Mouse (Mus musculus) hindbrain, embryonic 11.5 days (tissue): ENCODE data around the gene Dcaf8. TPM values are rescaled to one million over a fixed set of nuclear protein-coding genes. Genes with fewer than 3 reads are reported as not detected.

Source experiments
- ATAC-seq: fragments of 200-750 bp; cut with Nextera tagmentation; 2 replicates; pipeline ENCODE4 v1.8.0; 2017; ENCODE audit warnings: mild to moderate bottlenecking, moderate TSS enrichment, moderate library complexity; ENCODE audit not compliant: low FRiP score
- DNase-seq: peaks from one replicate; pipeline ENCODE4 v3.0.0-alpha.2; 2015; ENCODE audit warnings: low spot score
- H3K27ac ChIP-seq: fragments of 300-500 bp; sonication (generic); 2 replicates; pipeline ENCODE4 v1.5.1; 2014; ENCODE audit warnings: mild to moderate bottlenecking, low read depth, low read length
- H3K27me3 ChIP-seq: fragments of 300-500 bp; sonication (generic); 2 replicates; pipeline ENCODE4 v1.6.1; 2014; ENCODE audit warnings: mild to moderate bottlenecking, low read length, moderate library complexity, mixed read lengths; ENCODE audit not compliant: control insufficient read depth, insufficient read depth
- H3K36me3 ChIP-seq: fragments of 300-500 bp; sonication (generic); 2 replicates; pipeline ENCODE4 v1.6.1; 2014; ENCODE audit warnings: mild to moderate bottlenecking, low read length, moderate library complexity, mixed read lengths; ENCODE audit not compliant: control insufficient read depth, insufficient read depth
- H3K4me1 ChIP-seq: fragments of 300-500 bp; sonication (generic); replicated peaks from 2 replicates; pipeline ENCODE4 v1.6.1; 2014; ENCODE audit warnings: low read length, mixed read lengths; ENCODE audit not compliant: control insufficient read depth, insufficient read depth
- H3K4me2 ChIP-seq: fragments of 300-500 bp; sonication (generic); replicated peaks from 2 replicates; pipeline ENCODE4 v1.6.1; 2014; ENCODE audit warnings: mild to moderate bottlenecking, low read depth, low read length
- H3K4me3 ChIP-seq: fragments of 300-500 bp; sonication (generic); 2 replicates; pipeline ENCODE4 v1.5.1; 2014; ENCODE audit warnings: low read depth, low read length
- H3K9ac ChIP-seq: fragments of 300-500 bp; sonication (generic); 2 replicates; pipeline ENCODE4 v1.6.1; 2014; ENCODE audit warnings: low read depth, low read length
- H3K9me3 ChIP-seq: fragments of 300-500 bp; sonication (generic); 2 replicates; pipeline ENCODE4 v1.6.1; 2016; ENCODE audit warnings: low read length; ENCODE audit not compliant: control insufficient read depth
- WGBS: fragments of 180-500 bp; shearing (Covaris S2); extraction: QIAGEN DNeasy Blood & Tissue Kit; methylation state at CpG from one replicate; pipeline ENCODE4 v1.1.7; 2014; 5-methylcytosine and 5-hydroxymethylcytosine counted together
- polyA plus RNA-seq: library from polyadenylated mRNA; unstranded; fragments of >200 nt; fragmentation: Nextera tagmentation; extraction: Ambion mirVana; gene quantifications from 2 replicates; pipeline ENCODE4 v1.2.1, GENCODE M21; 2014

Dcaf8 gene
- polyA plus RNA-seq, 1 experiment from 2014 or later = 87.8 TPM

DNA sequence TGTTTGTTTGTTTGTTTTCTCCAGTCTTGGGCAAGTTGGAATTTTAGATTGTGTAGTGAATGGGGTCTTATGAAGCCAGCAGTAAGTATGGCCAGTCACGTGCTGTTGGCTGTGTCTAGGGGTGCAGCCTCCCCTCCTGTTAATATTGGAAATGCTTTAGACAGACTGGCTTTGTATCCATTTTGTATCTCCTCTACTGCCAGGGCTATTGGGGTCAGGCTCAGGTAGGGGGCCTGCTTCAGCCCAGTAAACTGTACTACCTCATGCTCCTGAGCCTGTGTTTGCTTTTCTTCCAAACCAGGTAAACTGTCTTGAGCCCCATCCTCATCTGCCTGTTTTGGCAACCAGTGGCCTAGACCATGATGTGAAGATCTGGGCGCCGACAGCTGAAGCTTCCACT is 44.3 kb downstream of the Dcaf8 start:
- no peak for DNase-seq
- H3K27me3 ChIP-seq = no peaks in the 10 kb centered on the region
- H3K9me3 ChIP-seq = no peaks in the 10 kb centered on the region
- no peaks in the 10 kb centered on the region for H3K4me1 ChIP-seq
- H3K4me3 ChIP-seq = no peak overlapping the region
- no peak overlapping the region for H3K9ac ChIP-seq
- ATAC-seq = no peak
- peaks cover 7% of the 10 kb centered on the region for H3K36me3 ChIP-seq
- WGBS = 95% methylated on average over 3 of the region's 3 CpGs
- H3K27ac ChIP-seq = no peak overlapping the region
- H3K4me2 ChIP-seq = no peak overlapping the region

DNA sequence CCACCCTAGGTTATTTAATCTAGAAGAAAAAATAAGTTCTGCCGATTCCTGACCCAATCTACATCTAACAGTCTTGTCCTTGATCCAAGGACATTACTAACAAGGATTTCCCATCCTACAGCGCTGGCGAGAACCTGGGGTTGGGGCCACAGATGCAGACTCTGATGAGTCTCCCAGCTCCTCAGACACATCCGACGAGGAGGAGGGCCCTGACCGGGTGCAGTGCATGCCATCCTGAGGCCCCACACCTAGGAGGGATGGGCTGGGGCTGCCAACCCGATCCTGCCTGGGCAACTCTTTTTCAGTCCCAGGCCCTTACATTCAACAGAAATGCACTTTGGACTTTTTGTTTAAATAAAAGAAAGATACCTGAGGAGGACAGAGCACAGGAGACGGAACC is 46.6 kb downstream of the Dcaf8 start:
- WGBS = 79% methylated on average over 8 of the region's 8 CpGs
- no peaks in the 10 kb centered on the region for H3K27me3 ChIP-seq
- H3K36me3 ChIP-seq = peaks cover 16% of the 10 kb centered on the region
- ATAC-seq (no peak), DNase-seq (no peak)
- H3K4me2 ChIP-seq = no peak overlapping the region
- H3K9me3 ChIP-seq = no peaks in the 10 kb centered on the region
- H3K4me3 ChIP-seq = no peak overlapping the region
- no peaks in the 10 kb centered on the region; the same call in 1 of the 2 replicates for H3K4me1 ChIP-seq
- H3K9ac ChIP-seq = no peak overlapping the region
- no peak overlapping the region for H3K27ac ChIP-seq

DNA sequence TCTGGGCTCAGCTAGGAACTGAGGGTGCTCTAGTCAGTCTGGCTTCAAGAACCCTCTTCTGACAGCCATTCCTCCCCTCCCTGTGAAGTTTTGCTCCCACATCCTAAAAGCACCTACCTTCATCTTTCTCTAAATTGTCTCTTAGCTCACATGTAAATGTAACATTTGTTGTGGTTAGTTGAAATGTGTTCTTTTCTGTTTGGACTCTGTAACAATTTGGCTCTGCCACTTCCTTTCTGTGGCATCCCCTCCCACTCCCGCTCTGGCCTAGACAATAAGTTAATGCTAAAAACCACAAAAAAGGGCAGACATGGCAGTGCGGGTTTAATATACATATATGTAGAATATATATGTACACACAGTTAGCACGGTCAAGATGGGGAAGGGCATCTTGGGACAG is 49.3 kb downstream of the Dcaf8 start:
- H3K9me3 ChIP-seq = no peaks in the 10 kb centered on the region
- no peak overlapping the region for H3K9ac ChIP-seq
- ATAC-seq (no peak), DNase-seq (no peak)
- no peak overlapping the region for H3K27ac ChIP-seq
- peaks cover 16% of the 10 kb centered on the region for H3K36me3 ChIP-seq
- peaks cover 13% of the 10 kb centered on the region for H3K4me1 ChIP-seq
- no peak overlapping the region for H3K4me2 ChIP-seq
- H3K27me3 ChIP-seq = no peaks in the 10 kb centered on the region
- no peak overlapping the region for H3K4me3 ChIP-seq
- 92% methylated on average over 3 of the region's 3 CpGs for WGBS

DNA sequence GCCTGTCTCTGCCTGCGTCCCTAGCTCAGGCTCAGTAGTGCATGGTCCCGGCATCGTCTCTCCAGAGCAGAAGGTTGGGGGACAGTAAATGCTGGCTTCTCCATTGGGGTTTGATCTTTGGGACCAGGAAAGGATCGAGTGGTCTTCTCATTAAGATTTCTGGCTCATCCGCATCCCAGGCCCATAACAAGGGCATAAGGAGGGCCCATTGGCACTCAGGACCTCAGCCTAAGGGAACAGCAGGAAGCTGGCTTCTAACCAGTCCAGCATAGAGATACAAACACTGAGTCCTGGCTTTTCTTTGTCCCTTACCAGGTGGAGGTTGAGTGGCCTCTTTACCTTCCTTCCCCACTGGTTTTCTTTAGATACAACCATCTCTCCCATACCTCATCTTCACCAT is 50.0 kb downstream of the Dcaf8 start:
- H3K27ac ChIP-seq = no peak overlapping the region
- DNase-seq (no peak), ATAC-seq (no peak)

DNA sequence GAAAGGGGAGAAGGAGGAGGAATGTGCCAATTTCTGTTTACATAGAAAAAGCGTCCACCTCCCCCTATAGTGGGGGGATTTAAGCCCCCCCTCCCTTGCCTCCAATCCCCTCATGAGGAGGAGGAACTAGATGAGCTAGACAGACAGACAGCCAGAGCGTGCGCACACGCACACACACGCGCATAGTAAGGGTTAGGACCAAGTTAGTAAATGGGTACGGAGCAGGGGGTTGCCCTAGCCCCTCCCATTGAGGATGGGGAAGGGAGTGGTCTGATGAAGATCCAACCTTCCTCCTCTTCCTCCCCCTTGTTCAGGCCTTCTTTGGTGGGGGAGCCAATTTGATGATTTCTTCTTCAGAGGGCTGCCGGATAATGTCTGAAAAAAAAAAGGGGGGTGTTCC is 50.4 kb downstream of the Dcaf8 start:
- H3K36me3 ChIP-seq = peaks cover 16% of the 10 kb centered on the region
- WGBS = 98% methylated on average over 8 of the region's 8 CpGs
- no peak overlapping the region for H3K4me3 ChIP-seq
- DNase-seq = no peak
- no peak for ATAC-seq
- H3K4me1 ChIP-seq = peaks cover 20% of the 10 kb centered on the region
- H3K27me3 ChIP-seq = no peaks in the 10 kb centered on the region
- H3K27ac ChIP-seq = no peak overlapping the region
- no peaks in the 10 kb centered on the region for H3K9me3 ChIP-seq
- no peak overlapping the region for H3K4me2 ChIP-seq
- no peak overlapping the region for H3K9ac ChIP-seq

More for the DNA sequence above, 50.0 kb downstream of the Dcaf8 start:
- Histone ChIP-seq H3K27me3 (no peaks in the 10 kb centered on the region), H3K36me3 (peaks cover 16% of the 10 kb centered on the region), H3K4me1 (peaks cover 17% of the 10 kb centered on the region), H3K4me3 (no peak overlapping the region), H3K9me3 (no peaks in the 10 kb centered on the region), H3K9ac (no peak overlapping the region), H3K4me2 (no peak overlapping the region)
- WGBS = 78% methylated on average over 5 of the region's 5 CpGs

DNA sequence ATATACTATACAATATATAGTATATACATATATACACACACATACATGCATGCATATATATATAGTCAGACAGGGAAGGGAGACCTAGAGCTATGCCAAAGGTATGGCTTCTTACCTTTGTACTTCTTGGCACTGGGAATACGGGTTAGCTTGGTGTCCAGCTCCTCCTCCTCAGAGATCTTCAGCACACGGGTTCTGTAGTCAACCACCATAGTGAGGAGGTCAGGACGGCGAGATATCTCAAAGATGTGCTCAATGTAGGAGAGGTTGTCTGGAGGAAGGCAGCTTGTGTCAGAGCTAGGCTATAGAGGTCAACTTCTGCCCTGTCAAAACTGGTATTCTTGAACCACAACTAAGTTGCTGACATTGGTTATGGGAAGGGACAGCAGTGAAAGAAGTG is 51.1 kb downstream of the Dcaf8 start:
- Histone ChIP-seq H3K9me3 (no peaks in the 10 kb centered on the region), H3K9ac (no peak overlapping the region), H3K36me3 (peaks cover 16% of the 10 kb centered on the region), H3K4me3 (no peak overlapping the region), H3K4me1 (peaks cover 27% of the 10 kb centered on the region), H3K27ac (no peak overlapping the region), H3K4me2 (no peak overlapping the region), H3K27me3 (no peaks in the 10 kb centered on the region)
- no peak for ATAC-seq
- 88% methylated on average over 4 of the region's 4 CpGs for WGBS
- no peak for DNase-seq

DNA sequence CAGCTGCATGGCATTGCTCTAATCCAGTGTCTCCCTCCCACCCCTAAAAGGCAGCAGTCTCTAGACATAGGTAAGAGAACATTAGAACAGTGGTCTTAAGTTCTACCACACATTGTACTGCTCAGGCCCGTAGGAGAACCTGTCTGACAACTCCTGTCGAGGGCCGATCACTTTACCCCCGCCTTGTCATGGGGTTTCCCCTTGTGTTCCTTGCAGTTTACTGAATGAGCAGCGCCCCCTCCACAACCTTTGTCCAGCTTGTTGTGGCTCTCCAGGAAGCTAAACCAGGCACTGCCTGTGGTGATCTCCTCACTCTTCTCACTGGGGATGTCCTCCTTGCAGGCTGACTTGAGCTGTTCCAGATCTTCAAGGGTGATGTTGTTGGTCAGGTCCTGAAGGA is 52.3 kb downstream of the Dcaf8 start:
- Histone ChIP-seq H3K27ac (peak overlapping the region; percentile 63), H3K9ac (0 out of 2 replicates have a peak overlapping the region, but pooled peaks have one; percentile 29), H3K27me3 (no peaks in the 10 kb centered on the region), H3K4me3 (no peak overlapping the region), H3K36me3 (peaks cover 16% of the 10 kb centered on the region), H3K9me3 (no peaks in the 10 kb centered on the region), H3K4me1 (peaks cover 27% of the 10 kb centered on the region), H3K4me2 (0 out of 2 replicates have a peak overlapping the region, but pooled peaks have one; percentile 9)
- WGBS = 72% methylated on average over 5 of the region's 5 CpGs
- DNase-seq = no peak
- ATAC-seq = no peak

DNA sequence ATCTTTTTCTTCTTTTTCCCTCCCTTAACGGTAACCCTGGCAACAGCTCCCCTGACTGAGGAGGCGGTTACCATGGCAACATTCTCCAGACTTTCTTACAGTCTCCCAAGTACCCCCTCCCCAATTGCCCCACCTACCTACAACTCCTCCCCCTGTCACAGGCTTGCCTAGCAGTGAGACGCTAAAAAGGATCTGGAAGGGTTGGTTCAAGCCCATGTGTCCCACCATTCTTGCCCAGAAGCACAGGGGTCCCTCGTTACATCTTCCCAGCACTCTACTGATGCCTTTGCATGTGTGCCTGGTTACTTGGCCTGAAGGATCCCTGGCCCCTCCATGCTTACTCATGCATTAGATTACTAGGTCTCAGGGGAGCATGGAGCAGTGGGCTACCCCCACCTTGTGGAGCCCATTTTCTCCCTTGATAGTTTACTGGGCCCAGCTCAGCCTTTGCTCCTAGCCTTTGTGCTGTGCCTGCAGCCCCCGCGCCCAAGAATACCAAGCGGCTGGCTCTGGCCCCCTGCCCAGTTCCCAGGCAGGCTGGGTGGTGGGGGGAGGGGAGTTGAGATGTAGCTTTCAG is 53.1 kb downstream of the Dcaf8 start:
- no peaks in the 10 kb centered on the region for H3K27me3 ChIP-seq
- H3K9me3 ChIP-seq = no peaks in the 10 kb centered on the region
- peak overlapping the region; percentile 3; the same call in 1 of the 2 replicates for H3K4me2 ChIP-seq
- H3K9ac ChIP-seq = peak overlapping the region; percentile 8; the same call in 1 of the 2 replicates
- 22% methylated on average over 7 of the region's 7 CpGs for WGBS
- peaks cover 16% of the 10 kb centered on the region for H3K36me3 ChIP-seq
- H3K4me1 ChIP-seq = peaks cover 27% of the 10 kb centered on the region
- no peak overlapping the region for H3K4me3 ChIP-seq
- peak; percentile 84 for DNase-seq
- ATAC-seq = peak; percentile 51
- H3K27ac ChIP-seq = peak overlapping the region; percentile 94
